Mouse (Mus musculus) neural tube, embryonic 10.5 days (tissue): ENCODE results near the gene Ubac1.

ENCODE experiments used
- DNase-seq: peaks from one replicate; pipeline ENCODE4 v3.0.0-alpha.2; 2017; ENCODE audit warnings: low spot score; ENCODE audit errors: extremely low spot score

The Ubac1 gene

GRCm38 (mm10) chr2:25977587-25978239 lies 43.8 kb downstream of the Ubac1 start:
- DNase-seq, result no peak

- DNase-seq, result no peak
These were observed 46.3 kb downstream of the Ubac1 start for GRCm38 (mm10) chr2:25975141-25975770.

- DNase-seq, result no peak
These were observed 51.1 kb downstream of the Ubac1 start for GRCm38 (mm10) chr2:25970426-25970825.

GRCm38 (mm10) chr2:25969319-25969718 lies 52.2 kb downstream of the Ubac1 start:
- no peak for DNase-seq

- no peak for DNase-seq
These were observed 72.3 kb downstream of the Ubac1 start for GRCm38 (mm10) chr2:25949291-25949690.
